Mouse (Mus musculus) subcutaneous adipose tissue, adult 2 months (tissue): ENCODE measurements around the gene Zfp746. TPM values are rescaled to one million over a fixed set of nuclear protein-coding genes. Genes with fewer than 3 reads are reported as not detected.

ENCODE experiments used
- polyA plus RNA-seq: library from polyadenylated mRNA; depleted of rRNA; stranded (reverse); fragments of >200 nt; gene quantifications from 2 replicates; pipeline ENCODE4 v1.2.3, GENCODE M21; 2012; ENCODE audit warnings: low replicate concordance; rRNA removed

Gene Zfp746
- polyA plus RNA-seq: 17.3 and 28.5 TPM in 2 replicates

GRCm38 (mm10) chr6:48086471-48086878, at the start of gene Zfp746:
Zfp746 (minus strand) TSS chr6:48086593.

GRCm38 (mm10) chr6:48048426-48049272, 37.7 kb downstream of the Zfp746 start, which contains the start of gene Zfp777:
Zfp777 (minus strand) TSS chr6:48048911.

Other genes starting within 250 kb of the Zfp746 start
- gene Zfp282, start 209.4 kb downstream of the Zfp746 start, polyA plus RNA-seq: 6.4 and 13.0 TPM in 2 replicates
- 7.5 and 13.6 TPM in 2 replicates for gene Zfp212, start 166.1 kb downstream of the Zfp746 start, polyA plus RNA-seq
- 8.4 and 17.0 TPM in 2 replicates for gene Zfp956, start 133.2 kb downstream of the Zfp746 start, polyA plus RNA-seq
- 10.1 and 28.2 TPM in 2 replicates for gene Zfp777, start 37.7 kb downstream of the Zfp746 start, polyA plus RNA-seq